In genomic region chr1:74506471-74506881, GRCm38 (mm10) we compare ENCODE assay signal across 8 mouse cellular contexts. TPM values are rescaled to one million over a fixed set of nuclear protein-coding genes. Genes with fewer than 3 reads are reported as not detected.
DNase-seq lines count a peak whose midpoint lies in the region; ATAC-seq lines count a peak whose summit lies in the region.

No protein-coding gene starts in this region.

- WGBS in forebrain, embryonic 16.5 days, result under 1% methylated on average over 34 of the region's 34 CpGs
- under 1% methylated on average over 34 of the region's 34 CpGs for WGBS in midbrain, embryonic 10.5 days

- peak overlapping the region; percentile 78 for H3K9ac ChIP-seq in forebrain, embryonic 16.5 days (replicated peaks; ENCODE audit: low read depth, low read length)

- H3K4me2 ChIP-seq in forebrain, embryonic 16.5 days (ENCODE audit: low read length), result peak overlapping the region; percentile 73

- H3K27me3 ChIP-seq in forebrain, embryonic 16.5 days (replicated peaks; ENCODE audit: control insufficient read depth, insufficient read depth, low read length), result no peaks in the 10 kb centered on the region
- no peaks in the 10 kb centered on the region for H3K27me3 ChIP-seq in midbrain, embryonic 10.5 days (ENCODE audit: low read depth, poor library complexity, severe bottlenecking)

- no peaks in the 10 kb centered on the region for H3K9me3 ChIP-seq in forebrain, embryonic 16.5 days (ENCODE audit: control insufficient read depth, low read length)
- H3K9me3 ChIP-seq in midbrain, embryonic 10.5 days (replicated peaks), result no peaks in the 10 kb centered on the region

- H3K4me3 ChIP-seq in forebrain, embryonic 16.5 days (replicated peaks; ENCODE audit: low read length), result peak overlapping the region; percentile 92
- H3K4me3 ChIP-seq in midbrain, embryonic 10.5 days, result peak overlapping the region; percentile 75

- peak; percentile 29; the same call in 1 of the 2 replicates for ATAC-seq in frontal cortex, adult (ENCODE audit: low TSS enrichment)
- no peak; the same call in 1 of the 2 replicates for ATAC-seq in forebrain, embryonic 16.5 days

- peak overlapping the region; percentile 77 for H3K27ac ChIP-seq in forebrain, embryonic 16.5 days (ENCODE audit: low read length)
- H3K27ac ChIP-seq in midbrain, embryonic 10.5 days (replicated peaks), result peak overlapping the region; percentile 97

- DNase-seq in frontal cortex, postnatal 10 days (ENCODE audit: low spot score in 2 of 2), result no peak
- DNase-seq in 3T3-L1 (ENCODE audit: low read depth, low spot score), result peak; percentile 79
- DNase-seq in brain, adult 2 months (ENCODE audit: low read depth, low spot score), result peak; percentile 51
- peak; percentile 26 to 65 for DNase-seq in kidney, postnatal 36 days
- DNase-seq in midbrain, embryonic 10.5 days (ENCODE audit: low spot score), result peak; percentile 93
- DNase-seq in testis, postnatal 10 days (ENCODE audit: low spot score), result peak; percentile 80

- H3K4me1 ChIP-seq in forebrain, embryonic 16.5 days (replicated peaks; ENCODE audit: control insufficient read depth, insufficient read depth, low read length), result peaks cover 27% of the 10 kb centered on the region
- H3K4me1 ChIP-seq in midbrain, embryonic 10.5 days, result peaks cover 29% of the 10 kb centered on the region

- no peaks in the 10 kb centered on the region for H3K36me3 ChIP-seq in forebrain, embryonic 16.5 days (ENCODE audit: control insufficient read depth, insufficient read depth)
- H3K36me3 ChIP-seq in midbrain, embryonic 10.5 days, result peaks cover 49% of the 10 kb centered on the region

RNA-seq across cellular contexts. Expression of gene Cnot9, which starts 0.6 kb away (rescaled TPM):
- 52.1 and 54.6 TPM in 2 replicates for polyA plus RNA-seq in forebrain, embryonic 16.5 days (2015; fragmentation: Nextera tagmentation; extraction: Ambion mirVana)
- polyA plus RNA-seq in midbrain, embryonic 10.5 days (2016; fragmentation: Nextera tagmentation; extraction: Ambion mirVana), result 103 and 104 TPM in 2 replicates

RNA-seq across cellular contexts. Expression of gene Plcd4, which starts 36.2 kb away (rescaled TPM):
- 4.0 and 4.8 TPM in 2 replicates for polyA plus RNA-seq in forebrain, embryonic 16.5 days (2015; fragmentation: Nextera tagmentation; extraction: Ambion mirVana)
- 2.0 and 2.8 TPM in 2 replicates for polyA plus RNA-seq in midbrain, embryonic 10.5 days (2016; fragmentation: Nextera tagmentation; extraction: Ambion mirVana)

RNA-seq across cellular contexts. Expression of gene Usp37, which starts 37.6 kb away (rescaled TPM):
- polyA plus RNA-seq in forebrain, embryonic 16.5 days (2015; fragmentation: Nextera tagmentation; extraction: Ambion mirVana), result 35.9 and 38.7 TPM in 2 replicates
- polyA plus RNA-seq in midbrain, embryonic 10.5 days (2016; fragmentation: Nextera tagmentation; extraction: Ambion mirVana), result 50.1 and 51.5 TPM in 2 replicates

Comparison
In these comparisons a context has a peak if more than half of its experiments do, and no peak if none do; other contexts are left out.
1. DNase-seq: peak in 3T3-L1 (single experiment), brain, adult 2 months (single experiment), kidney, postnatal 36 days (2 of 2), midbrain, embryonic 10.5 days (single experiment) and testis, postnatal 10 days (single experiment); none in frontal cortex, postnatal 10 days (0 of 2).